Comparison of ENCODE assay signal across 8 mouse cellular contexts in genomic region chr9:44379054-44379834, GRCm38 (mm10). TPM values are rescaled to one million over a fixed set of nuclear protein-coding genes. Genes with fewer than 3 reads are reported as not detected.
DNase-seq lines count a peak whose midpoint lies in the region; ATAC-seq lines count a peak whose summit lies in the region.

Gene Hyou1, plus strand, starts transcription at chr9:44379490.

- peaks cover 35% of the 10 kb centered on the region for H3K36me3 ChIP-seq in intestine, embryonic 14.5 days (ENCODE audit: control insufficient read depth, insufficient read depth, low read length)

- no peaks in the 10 kb centered on the region for H3K9me3 ChIP-seq in intestine, embryonic 14.5 days (ENCODE audit: control insufficient read depth, low read length)

- H3K4me3 ChIP-seq in intestine, embryonic 14.5 days (ENCODE audit: low read depth, low read length): peak within 1 kb of the TSS; percentile 92

- peak within 1 kb of the TSS; percentile 93 for H3K9ac ChIP-seq in intestine, embryonic 14.5 days (ENCODE audit: low read length)

- H3K4me1 ChIP-seq in intestine, embryonic 14.5 days (replicated peaks; ENCODE audit: control insufficient read depth, insufficient read depth, low read length): peaks cover 9% of the 10 kb centered on the region

- H3K27me3 ChIP-seq in intestine, embryonic 14.5 days (replicated peaks; ENCODE audit: control insufficient read depth, insufficient read depth, low read length): no peaks in the 10 kb centered on the region

- under 1% methylated on average over 79 of the region's 83 CpGs for WGBS in intestine, embryonic 14.5 days

- intact Hi-C loops in left cerebral cortex, postnatal 14 days (cut with DNase I): no loop called here

- peak within 1 kb of the TSS; percentile 82 for H3K27ac ChIP-seq in intestine, embryonic 14.5 days (ENCODE audit: low read depth)

- DNase-seq in adrenal gland, adult 18-20 months (ENCODE audit: low spot score in 2 of 2): peak; percentile 99
- peak; percentile 98 for DNase-seq in embryo, embryonic 11 days
- peak; percentile 99 for DNase-seq in gastrocnemius, postnatal 25 days
- DNase-seq in intestine, embryonic 14.5 days (ENCODE audit: low spot score): peak; percentile 100
- peak; percentile 99 for DNase-seq in left cerebral cortex, postnatal 14 days (ENCODE audit: low spot score in 2 of 2)
- peak; percentile 98 for DNase-seq in mesoderm, embryonic 11.5 days (ENCODE audit: low read depth, low spot score)
- peak; percentile 98 to 99 for DNase-seq in right cerebral cortex, postnatal 36 days (ENCODE audit: low spot score in 2 of 2)
- DNase-seq in yolk sac, embryonic 10.5 days (ENCODE audit: low spot score): peak; percentile 99

- peak within 1 kb of the TSS; percentile 74 for H3K4me2 ChIP-seq in intestine, embryonic 14.5 days (ENCODE audit: low read length)

- peak; percentile 98 for ATAC-seq in intestine, embryonic 14.5 days (replicated peaks; ENCODE audit: low FRiP score, low TSS enrichment, low read depth)

RNA-seq across cellular contexts. Expression of gene Hyou1, which starts in this region (rescaled TPM):
- total RNA-seq in adrenal gland, adult 18-20 months (2021): 100 to 1,000 TPM; 182 to 214 TPM
- total RNA-seq in gastrocnemius, postnatal 25 days (2021): 10 to 100 TPM; 28.0 to 31.3 TPM
- 28.4 and 37.0 TPM in 2 replicates for polyA plus RNA-seq in intestine, embryonic 14.5 days (2014; fragmentation: Nextera tagmentation; extraction: Ambion mirVana)
- total RNA-seq in left cerebral cortex, postnatal 14 days (2021): 100 to 1,000 TPM; 100 to 101 TPM

Comparison
In these comparisons a context has a peak if more than half of its experiments do, and no peak if none do; other contexts are left out.
1. Peak in every context shown above with its lines: DNase-seq, ATAC-seq, H3K4me3 ChIP-seq and H3K27ac ChIP-seq.